Mouse (Mus musculus) cerebellum, adult 2 months (tissue): ENCODE data around the gene Nrxn3.

Experiments
- CTCF ChIP-seq: fragments of 200-500 bp; IDR thresholded peaks from 2 replicates; pipeline ENCODE4 v1.5.1; 2011; ENCODE audit warnings: low read depth, mild to moderate bottlenecking, control low read depth, low read length, moderate library complexity, borderline replicate concordance; ENCODE audit not compliant: insufficient read depth
- POLR2A ChIP-seq: fragments of 200-500 bp; IDR thresholded peaks from 2 replicates; pipeline ENCODE4 v1.6.1; 2011; ENCODE audit warnings: low read length, control low read depth, borderline replicate concordance; ENCODE audit not compliant: insufficient read depth

DNA sequence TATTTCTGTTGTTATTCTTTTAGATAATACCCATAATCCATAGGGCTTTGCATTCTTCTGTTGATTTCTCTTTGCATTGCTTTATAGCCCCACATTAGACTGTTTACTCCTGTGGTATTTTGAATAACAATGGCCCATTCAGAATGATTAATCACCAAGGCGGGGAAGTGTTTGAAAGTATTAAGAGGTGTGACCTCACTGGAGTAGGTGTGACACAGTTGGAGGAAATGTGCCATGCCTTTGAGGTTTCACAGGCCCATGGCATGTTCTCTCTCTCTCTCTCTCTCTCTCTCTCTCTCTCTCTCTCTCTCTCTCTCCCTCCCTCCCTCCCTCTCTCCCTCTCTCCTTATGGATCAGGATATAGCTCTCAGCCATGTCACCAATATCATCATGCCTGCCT is 1019.6 kb downstream of the Nrxn3 start:
- TF ChIP-seq CTCF, result no peak
- no peak for TF ChIP-seq POLR2A
